Mouse (Mus musculus): ENCODE measurements around the gene Tnnt3. TPM values are rescaled to one million over a fixed set of nuclear protein-coding genes. Genes with fewer than 3 reads are reported as not detected.

Gene Tnnt3
- total and polyA plus RNA-seq, 3 experiments = not detected

- Histone ChIP-seq H3K27ac (ENCODE audit: control insufficient read depth, low read depth, low read length) (no peak overlapping the region), H3K9me3 (replicated peaks; ENCODE audit: insufficient read depth, low read length) (no peaks in the 10 kb centered on the region), H3K27me3 (ENCODE audit: control insufficient read depth in 1 of 2, insufficient read depth in 2 of 2, low read length in 2 of 2) (peaks cover 6 to 7% of the 10 kb centered on the region in 2 experiments), H3K79me2 (ENCODE audit: control insufficient read depth, insufficient read depth, low read length, poor library complexity) (peaks cover 4% of the 10 kb centered on the region; the same call in 1 of the 2 replicates), H3K4me1 (ENCODE audit: control insufficient read depth in 1 of 2, insufficient read depth in 2 of 2, low read length in 2 of 2) (peaks cover 4 to 6% of the 10 kb centered on the region in 2 experiments; a peak in 3 of 4 replicates), H3K9ac (ENCODE audit: control insufficient read depth, low read depth, low read length, poor library complexity, severe bottlenecking) (no peak overlapping the region), H3K4me3 (ENCODE audit: control insufficient read depth in 1 of 2, insufficient read depth in 1 of 2, low read depth in 2 of 2, low read length in 2 of 2) (no peak overlapping the region), H3K36me3 (ENCODE audit: control insufficient read depth in 1 of 2, insufficient read depth in 2 of 2, low read length in 2 of 2) (peaks cover 0 to 6% of the 10 kb centered on the region in 2 experiments; a peak in 2 of 4 replicates)
- DNase-seq (ENCODE audit: low read depth, low spot score) = no peak
- no peak for TF ChIP-seq POLR2AphosphoS2 (IDR thresholded peaks at IDR 0.05; ENCODE audit: low read length)
- TF ChIP-seq KAT2A (conservative IDR thresholded peaks at IDR 0.05; ENCODE audit: low read depth, low read length) = no peak
- no peak for TF ChIP-seq CHD2 (IDR thresholded peaks at IDR 0.05; ENCODE audit: low read length)
- no peak for TF ChIP-seq MXI1 (IDR thresholded peaks at IDR 0.05; ENCODE audit: low read depth, low read length)
- no peak for TF ChIP-seq MYC (IDR thresholded peaks at IDR 0.05; ENCODE audit: low read depth, low read length)
- no peak for TF ChIP-seq JUND (IDR thresholded peaks at IDR 0.05; ENCODE audit: low read depth, low read length)
- no peak for TF ChIP-seq POLR2AphosphoS5 (IDR thresholded peaks at IDR 0.05; ENCODE audit: borderline replicate concordance, low read depth, low read length)
- no peak for TF ChIP-seq TAL1 (IDR thresholded peaks at IDR 0.05; ENCODE audit: low read length)
- no peak for TF ChIP-seq MAZ (IDR thresholded peaks at IDR 0.05; ENCODE audit: low read depth, low read length)
These were observed 30.7 kb downstream of the Tnnt3 start for GRCm38 (mm10) chr7:142529350-142529749.

- Histone ChIP-seq H3K9ac (ENCODE audit: control insufficient read depth, low read depth, low read length, poor library complexity, severe bottlenecking) (no peak overlapping the region), H3K36me3 (ENCODE audit: control insufficient read depth in 1 of 2, insufficient read depth in 2 of 2, low read length in 2 of 2) (peaks cover 0 to 6% of the 10 kb centered on the region in 2 experiments; a peak in 2 of 4 replicates), H3K27ac (ENCODE audit: control insufficient read depth, low read depth, low read length) (no peak overlapping the region), H3K9me3 (replicated peaks; ENCODE audit: insufficient read depth, low read length) (no peaks in the 10 kb centered on the region), H3K27me3 (ENCODE audit: control insufficient read depth in 1 of 2, insufficient read depth in 2 of 2, low read length in 2 of 2) (no peaks in the 10 kb centered on the region; a peak in 3 of 4 replicates), H3K4me1 (ENCODE audit: control insufficient read depth in 1 of 2, insufficient read depth in 2 of 2, low read length in 2 of 2) (peaks cover 4 to 7% of the 10 kb centered on the region in 2 experiments; a peak in 3 of 4 replicates), H3K79me2 (ENCODE audit: control insufficient read depth, insufficient read depth, low read length, poor library complexity) (peaks cover 4% of the 10 kb centered on the region; the same call in 1 of the 2 replicates), H3K4me3 (ENCODE audit: control insufficient read depth in 1 of 2, insufficient read depth in 1 of 2, low read depth in 2 of 2, low read length in 2 of 2) (no peak overlapping the region)
- no peak for DNase-seq (ENCODE audit: low read depth, low spot score)
- no peak for TF ChIP-seq SMC3 (IDR thresholded peaks at IDR 0.05; ENCODE audit: low read depth, low read length)
- TF ChIP-seq ZC3H11A (IDR thresholded peaks at IDR 0.05; ENCODE audit: low read depth, low read length) = no peak
- TF ChIP-seq NRF1 (IDR thresholded peaks at IDR 0.05; ENCODE audit: insufficient read depth, low read depth, low read length, poor library complexity, severe bottlenecking) = no peak
- TF ChIP-seq GATA1 (IDR thresholded peaks at IDR 0.05; ENCODE audit: low read depth, low read length) = no peak
- TF ChIP-seq MAZ (IDR thresholded peaks at IDR 0.05; ENCODE audit: low read depth, low read length) = no peak
- no peak for TF ChIP-seq GABPA (IDR thresholded peaks at IDR 0.05; ENCODE audit: low read depth, low read length)
- no peak for TF ChIP-seq HCFC1 (IDR thresholded peaks at IDR 0.05; ENCODE audit: low read depth, low read length)
- TF ChIP-seq RAD21 (IDR thresholded peaks at IDR 0.05; ENCODE audit: low read depth, low read length) = no peak
- no peak for TF ChIP-seq NELFE (IDR thresholded peaks at IDR 0.05; ENCODE audit: low read depth, low read length)
- no peak for TF ChIP-seq MYB (IDR thresholded peaks at IDR 0.05; ENCODE audit: low read depth, low read length)
- TF ChIP-seq MEF2A (IDR thresholded peaks at IDR 0.05; ENCODE audit: extremely low read depth, insufficient replicate concordance, low read depth, low read length, poor library complexity, severe bottlenecking) = no peak
- TF ChIP-seq CHD1 (IDR thresholded peaks at IDR 0.05; ENCODE audit: low read depth, low read length) = no peak
- no peak for TF ChIP-seq KAT2A (conservative IDR thresholded peaks at IDR 0.05; ENCODE audit: low read depth, low read length)
- no peak for TF ChIP-seq ETS1 (IDR thresholded peaks at IDR 0.05; ENCODE audit: low read depth, low read length)
- TF ChIP-seq POLR2AphosphoS2 (IDR thresholded peaks at IDR 0.05; ENCODE audit: low read length) = no peak
- TF ChIP-seq USF2 (IDR thresholded peaks at IDR 0.05; ENCODE audit: borderline replicate concordance in 1 of 2, insufficient read depth in 1 of 2, low read depth in 1 of 2, low read length in 2 of 2) = no peak
- no peak for TF ChIP-seq ZNF384 (IDR thresholded peaks at IDR 0.05; ENCODE audit: low read depth, low read length)
- TF ChIP-seq TCF12 (IDR thresholded peaks at IDR 0.05; ENCODE audit: low read depth, low read length) = no peak
- TF ChIP-seq MXI1 (IDR thresholded peaks at IDR 0.05; ENCODE audit: low read depth, low read length) = no peak
- no peak for TF ChIP-seq POLR2A (IDR thresholded peaks at IDR 0.05; ENCODE audit: control insufficient read depth in 1 of 2, insufficient read depth in 1 of 2, low read depth in 1 of 2, low read length in 2 of 2, poor library complexity in 1 of 2)
These were observed 33.4 kb downstream of the Tnnt3 start for GRCm38 (mm10) chr7:142531973-142532521.
